Mouse (Mus musculus) mature B cell (primary cell): ENCODE data around the gene Spop.

Experiments
- in situ Hi-C: fragments of 300-500 bp; cut with MboI; formaldehyde crosslinking; loops from 2 replicates; pipeline ENCODE4 v1.14.3; 2019

Spop gene

DNA sequence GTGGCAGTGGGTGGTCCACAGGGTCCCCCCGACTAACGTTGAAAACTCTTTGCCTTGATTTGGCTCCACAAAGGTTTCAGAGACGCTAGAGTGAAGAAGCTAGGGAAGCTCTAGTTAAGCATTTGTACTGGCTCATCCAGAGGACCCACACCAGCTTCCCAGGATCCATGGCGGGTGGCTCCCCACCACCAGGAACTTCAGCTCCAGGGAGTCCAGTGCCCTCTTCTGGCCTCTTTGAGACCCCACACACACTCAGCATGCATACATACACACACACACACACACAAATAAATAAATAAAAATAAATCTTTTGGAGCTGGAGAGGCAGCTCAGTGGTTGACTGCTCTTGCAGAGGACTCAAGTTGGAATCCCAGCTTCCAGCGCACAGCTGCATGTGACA lies 84.0 kb downstream of the Spop start:
- in situ Hi-C loops = no loop called here

DNA sequence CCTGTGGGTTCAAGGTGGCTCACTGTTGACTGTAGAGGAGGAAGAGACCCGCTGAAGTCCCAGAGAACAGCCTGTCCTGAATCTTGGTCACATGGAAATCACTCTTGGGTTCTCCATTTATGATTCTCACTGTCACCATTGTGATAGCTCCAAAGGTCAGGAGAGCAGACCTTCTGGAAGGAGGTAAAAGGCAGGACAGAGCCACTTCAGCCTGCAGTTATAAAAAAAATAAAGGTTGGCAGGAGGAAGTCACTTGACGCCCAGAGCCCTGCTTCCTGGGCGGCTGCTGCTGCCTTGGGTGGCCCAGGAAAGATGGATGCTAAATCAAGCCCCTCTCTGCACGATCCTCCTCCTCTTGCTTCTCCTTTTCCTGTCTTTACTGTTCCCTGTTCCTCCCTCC lies 86.5 kb downstream of the Spop start:
- in situ Hi-C loops = loop anchor here (25.0 kb wide), 1 partner anchor 388 kb away; the partner anchor contains the start of gene Dlx3

DNA sequence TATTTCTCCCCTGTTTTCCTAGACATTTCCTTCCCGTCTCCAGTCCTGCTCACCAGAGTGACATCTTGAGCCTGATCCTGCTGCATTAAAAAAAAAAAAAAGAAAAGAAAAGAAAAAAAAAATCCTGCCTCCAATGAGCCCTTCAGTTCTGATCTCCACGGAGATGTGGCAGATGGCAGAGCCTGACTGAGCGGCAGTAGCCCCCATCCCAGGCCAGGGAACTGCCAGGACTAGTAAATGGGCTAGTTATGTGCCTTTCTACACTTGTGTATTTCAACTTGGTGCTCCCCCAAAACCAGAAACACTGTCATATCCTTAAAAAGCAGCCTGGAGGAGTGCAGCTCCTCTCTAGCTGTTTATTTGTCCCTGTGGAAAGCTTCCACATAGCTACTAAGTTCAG lies 87.0 kb downstream of the Spop start:
- in situ Hi-C loops = loop anchor here (25.0 kb wide), 1 partner anchor 389 kb away; the partner anchor contains the start of gene Dlx3

DNA sequence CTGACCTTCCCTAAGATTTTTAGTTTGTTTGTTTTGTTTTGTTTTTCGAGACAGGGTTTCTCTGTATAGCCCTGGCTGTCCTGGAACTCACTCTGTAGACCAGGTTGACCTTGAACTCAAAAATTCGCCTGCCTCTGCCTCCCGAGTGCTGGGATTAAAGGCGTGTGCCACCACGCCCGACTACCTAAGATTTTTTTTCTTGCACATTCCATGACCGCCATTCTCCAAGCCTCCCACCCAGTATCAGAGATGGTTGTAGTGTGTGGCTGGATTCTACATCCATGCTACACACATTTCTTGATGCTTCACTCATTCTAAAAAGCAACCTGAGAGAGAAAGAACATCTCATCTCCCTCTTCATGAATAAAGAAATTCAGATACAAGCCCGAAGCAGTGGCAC lies 87.9 kb downstream of the Spop start:
- in situ Hi-C loops = loop anchor here (25.0 kb wide), 1 partner anchor 390 kb away; the partner anchor contains the start of gene Dlx3

DNA sequence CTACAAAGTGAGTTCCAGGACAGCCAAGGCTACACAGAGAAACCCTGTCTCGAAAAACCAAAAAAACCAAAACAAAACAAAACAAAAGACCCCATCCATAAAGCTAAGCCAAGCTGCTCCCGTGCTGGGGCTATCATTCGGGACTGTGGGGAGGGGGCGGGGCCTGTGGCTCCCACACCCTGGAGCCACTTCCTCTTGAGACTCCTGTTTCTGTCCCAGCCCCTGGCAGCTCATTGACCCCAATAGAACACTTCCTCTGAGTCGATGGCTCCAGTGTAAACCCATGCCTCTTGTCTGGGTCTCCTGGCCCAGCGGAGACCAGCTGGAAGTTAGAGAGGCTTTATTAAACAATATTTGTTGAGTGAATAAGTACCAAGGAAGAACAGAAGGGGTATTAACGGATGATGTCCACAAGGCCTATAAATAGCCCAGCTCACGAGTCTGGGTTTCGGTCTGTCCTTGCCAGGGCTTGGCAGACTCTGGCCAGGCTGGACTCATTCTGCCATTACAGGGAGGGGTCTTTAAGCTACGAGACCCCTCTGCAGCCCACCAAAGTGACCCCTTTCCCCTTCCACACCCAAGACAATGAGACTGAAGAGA lies 89.8 kb downstream of the Spop start:
- in situ Hi-C loops = loop anchor here (25.0 kb wide), 1 partner anchor 391 kb away; the partner anchor contains the start of gene Dlx3

DNA sequence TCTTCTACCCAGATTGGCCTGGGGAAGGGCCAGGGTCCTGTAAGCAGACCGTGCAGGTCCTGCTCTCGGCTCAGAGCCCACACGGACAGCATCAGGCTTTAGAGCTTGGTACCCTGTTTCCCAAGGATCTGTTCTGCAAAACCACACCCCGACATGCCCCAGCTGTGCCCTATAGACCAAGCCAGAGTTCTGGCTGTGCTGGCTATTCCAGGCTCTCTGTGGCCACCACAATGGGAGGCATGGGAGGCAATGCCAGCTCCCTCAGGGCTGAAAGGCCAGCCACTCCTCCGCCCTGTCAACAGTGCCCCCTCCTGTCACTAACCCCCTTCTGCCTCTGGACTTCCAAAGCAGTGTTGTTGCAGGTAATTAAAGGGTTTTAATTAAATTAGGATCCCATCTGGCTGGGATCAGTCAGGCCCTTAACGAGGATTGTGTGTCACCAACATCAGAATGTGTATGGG lies 90.4 kb downstream of the Spop start:
- in situ Hi-C loops = loop anchor here (25.0 kb wide), 1 partner anchor 392 kb away; the partner anchor contains the start of gene Dlx3

DNA sequence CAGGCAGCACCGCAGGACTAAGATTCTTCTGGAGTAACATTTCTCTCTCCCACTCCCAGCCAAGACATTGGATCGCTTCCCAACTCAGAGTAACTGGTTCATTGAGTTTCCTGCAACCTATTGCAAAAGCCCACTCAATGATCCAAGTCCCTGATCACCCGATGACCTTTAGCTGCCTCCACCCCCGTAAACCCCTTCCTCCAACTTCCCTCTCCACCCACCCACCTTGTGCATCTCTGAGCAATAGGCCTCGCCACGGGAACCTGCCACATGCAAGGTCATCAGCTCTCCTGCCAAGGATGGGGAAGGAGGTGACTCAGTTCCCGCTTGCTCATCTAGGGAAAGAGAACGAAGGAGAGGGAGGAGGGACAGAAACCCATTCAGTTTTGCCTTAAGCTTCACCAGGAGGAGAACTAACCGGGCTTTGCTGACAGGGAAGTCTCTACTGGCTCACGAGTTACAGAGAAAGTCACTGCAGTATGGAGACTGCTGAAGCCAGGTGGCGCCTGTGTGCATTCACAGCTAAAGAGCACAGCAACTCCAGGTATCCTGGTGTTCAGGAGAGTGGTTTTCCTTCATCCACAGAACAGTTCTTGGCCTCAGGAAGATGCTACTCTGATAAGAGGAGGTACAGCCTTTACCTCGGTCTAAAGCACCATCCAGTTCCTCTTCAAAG lies 93.3 kb downstream of the Spop start:
- in situ Hi-C loops = loop anchor here (25.0 kb wide), 1 partner anchor 395 kb away; the partner anchor contains the start of gene Dlx3

DNA sequence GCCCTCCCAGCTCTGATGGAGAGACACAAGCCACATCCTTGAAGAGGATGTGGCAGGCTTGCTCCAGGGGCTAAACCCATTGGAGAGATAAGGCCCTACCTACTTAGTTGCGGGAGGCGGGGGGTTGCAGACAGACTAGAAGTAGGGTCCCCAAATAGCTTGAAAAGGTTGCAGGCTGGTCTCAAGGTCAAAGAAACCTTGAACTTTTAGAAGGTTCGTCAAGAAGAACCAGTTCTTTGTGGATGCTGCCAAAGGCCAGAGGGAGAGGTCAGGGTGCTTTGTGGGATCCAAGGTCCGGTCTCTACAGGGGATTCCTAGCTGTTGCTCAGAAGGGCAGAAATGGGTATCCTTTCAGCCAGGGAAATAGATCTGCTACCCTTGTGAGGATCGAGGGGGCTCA lies 93.9 kb downstream of the Spop start:
- in situ Hi-C loops = loop anchor here (25.0 kb wide), 1 partner anchor 395 kb away; the partner anchor contains the start of gene Dlx3

DNA sequence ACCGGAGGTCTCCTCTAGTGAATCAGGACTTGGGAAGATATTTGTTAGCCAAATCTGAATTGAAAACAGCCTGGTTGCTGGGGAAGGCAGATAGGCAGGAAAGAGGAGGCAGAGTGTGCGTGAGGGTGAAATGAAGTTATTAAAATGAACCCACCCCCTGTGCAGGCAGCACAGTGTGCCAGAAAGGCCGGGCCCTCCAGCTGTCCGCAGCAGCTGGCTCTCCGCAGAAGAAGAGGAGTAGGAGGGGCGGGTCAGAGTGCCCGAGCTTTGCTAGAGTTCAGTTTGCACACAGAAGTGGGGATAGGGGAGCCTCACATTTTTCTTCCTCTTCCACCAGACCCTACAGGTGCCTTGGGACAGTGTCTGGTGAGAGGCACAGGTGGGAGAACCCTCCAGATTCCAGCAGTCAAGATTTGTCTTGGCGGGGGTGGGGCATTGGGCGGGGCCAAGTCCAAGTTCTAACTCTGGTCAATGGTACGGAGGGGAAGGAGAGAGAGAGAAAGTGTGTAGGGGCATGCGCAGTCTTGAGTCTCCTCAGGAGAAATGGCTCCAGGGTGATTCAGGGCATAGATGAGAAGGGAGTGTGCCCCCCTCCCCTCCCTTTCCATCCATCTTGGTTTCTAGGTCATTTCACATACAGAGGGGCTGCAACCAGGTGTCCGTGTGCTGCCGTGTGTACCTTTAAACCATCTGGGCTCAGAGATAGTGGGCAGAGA lies 94.5 kb downstream of the Spop start:
- in situ Hi-C loops = loop anchor here (25.0 kb wide), 1 partner anchor 396 kb away; the partner anchor contains the start of gene Dlx3

DNA sequence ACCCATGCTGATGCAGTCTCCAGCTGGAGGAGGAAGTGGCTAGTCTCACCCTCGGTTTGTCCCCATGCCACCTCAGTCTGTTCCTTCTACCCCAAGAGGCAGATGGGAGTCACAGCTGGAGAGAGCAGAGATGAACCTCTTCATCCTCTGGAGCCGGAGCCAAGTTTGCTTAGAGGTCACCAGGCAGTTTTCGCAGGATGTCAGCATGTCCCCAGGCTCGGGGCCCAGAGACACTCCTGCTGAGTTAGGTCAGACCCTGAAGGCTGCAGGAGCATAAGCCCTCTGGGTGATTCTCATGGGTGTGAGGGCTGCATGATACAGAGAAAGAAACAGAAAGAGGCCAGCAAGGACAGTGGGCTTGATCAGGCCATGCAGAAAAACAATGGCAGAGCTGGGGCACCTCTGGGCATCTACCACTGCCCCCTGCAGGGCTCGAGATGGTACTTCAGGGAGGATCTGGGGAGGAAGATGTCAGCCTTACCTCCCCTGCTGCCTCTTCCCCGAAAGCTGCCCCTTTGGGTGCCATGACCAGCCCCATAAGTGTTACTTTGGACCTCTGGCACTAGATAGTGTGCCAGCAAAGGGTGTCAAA lies 95.3 kb downstream of the Spop start:
- in situ Hi-C loops = loop anchor here (25.0 kb wide), 1 partner anchor 397 kb away; the partner anchor contains the start of gene Dlx3

DNA sequence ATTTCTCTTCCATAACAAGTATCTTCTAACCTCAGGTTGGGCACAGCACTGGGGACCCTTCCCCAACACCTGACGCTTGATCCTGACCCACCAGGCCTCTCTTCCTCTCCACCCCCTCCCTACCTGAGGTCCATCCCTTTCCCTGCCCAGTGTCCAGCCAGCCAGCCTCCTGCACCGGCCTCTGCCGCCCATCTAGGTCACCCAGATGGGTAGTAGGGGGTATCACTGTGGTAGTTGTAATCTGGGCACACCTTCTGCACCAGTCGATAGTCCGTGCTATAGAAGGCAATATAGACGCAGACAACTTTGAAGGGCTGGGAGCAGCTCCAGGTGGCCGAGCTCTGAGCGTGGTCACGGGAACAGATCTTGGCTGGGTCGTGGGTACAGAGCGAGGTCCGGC lies 96.8 kb downstream of the Spop start:
- in situ Hi-C loops = loop anchor here (25.0 kb wide), 1 partner anchor 398 kb away; the partner anchor contains the start of gene Dlx3

DNA sequence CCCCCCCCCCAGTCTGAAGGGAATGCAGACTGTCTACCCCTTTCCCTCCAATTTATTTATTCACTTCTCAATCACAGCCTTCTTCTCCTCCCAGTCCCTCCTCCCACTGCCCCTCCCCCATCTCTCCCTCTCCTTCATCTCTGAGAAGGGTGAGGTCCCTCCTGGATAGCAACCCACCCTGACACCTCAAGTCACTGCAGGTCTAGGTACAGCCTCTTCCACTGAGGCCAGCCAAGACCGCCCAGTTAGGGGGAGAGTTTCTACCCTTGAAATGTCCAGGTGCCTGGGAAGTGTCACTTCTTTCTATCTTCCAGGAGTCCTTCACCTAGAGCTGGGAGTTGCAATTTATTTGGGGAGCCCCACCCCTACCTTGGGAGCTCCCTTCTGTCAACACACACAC lies 98.0 kb downstream of the Spop start:
- in situ Hi-C loops = loop anchor here (25.0 kb wide), 1 partner anchor 400 kb away; the partner anchor contains the start of gene Dlx3

DNA sequence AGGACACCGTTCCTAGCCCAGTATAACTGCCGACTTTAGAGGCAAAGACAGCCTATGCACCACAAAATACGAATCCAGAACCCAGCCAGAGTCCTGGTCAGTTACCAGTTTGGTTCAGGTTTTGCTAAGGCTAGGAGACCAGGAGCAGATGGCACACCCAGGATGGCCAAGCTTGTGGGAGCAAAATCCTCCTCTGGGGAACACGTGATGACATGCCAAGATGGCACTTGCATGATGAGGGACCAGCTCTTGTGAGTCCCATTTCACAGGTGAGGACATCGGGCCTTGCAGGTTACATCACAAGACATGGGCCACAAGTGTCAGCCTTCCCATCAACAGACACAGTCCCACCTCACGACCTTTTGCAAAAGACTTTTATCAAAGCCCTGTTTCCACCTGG lies 98.5 kb downstream of the Spop start:
- in situ Hi-C loops = loop anchor here (25.0 kb wide), 1 partner anchor 400 kb away; the partner anchor contains the start of gene Dlx3

DNA sequence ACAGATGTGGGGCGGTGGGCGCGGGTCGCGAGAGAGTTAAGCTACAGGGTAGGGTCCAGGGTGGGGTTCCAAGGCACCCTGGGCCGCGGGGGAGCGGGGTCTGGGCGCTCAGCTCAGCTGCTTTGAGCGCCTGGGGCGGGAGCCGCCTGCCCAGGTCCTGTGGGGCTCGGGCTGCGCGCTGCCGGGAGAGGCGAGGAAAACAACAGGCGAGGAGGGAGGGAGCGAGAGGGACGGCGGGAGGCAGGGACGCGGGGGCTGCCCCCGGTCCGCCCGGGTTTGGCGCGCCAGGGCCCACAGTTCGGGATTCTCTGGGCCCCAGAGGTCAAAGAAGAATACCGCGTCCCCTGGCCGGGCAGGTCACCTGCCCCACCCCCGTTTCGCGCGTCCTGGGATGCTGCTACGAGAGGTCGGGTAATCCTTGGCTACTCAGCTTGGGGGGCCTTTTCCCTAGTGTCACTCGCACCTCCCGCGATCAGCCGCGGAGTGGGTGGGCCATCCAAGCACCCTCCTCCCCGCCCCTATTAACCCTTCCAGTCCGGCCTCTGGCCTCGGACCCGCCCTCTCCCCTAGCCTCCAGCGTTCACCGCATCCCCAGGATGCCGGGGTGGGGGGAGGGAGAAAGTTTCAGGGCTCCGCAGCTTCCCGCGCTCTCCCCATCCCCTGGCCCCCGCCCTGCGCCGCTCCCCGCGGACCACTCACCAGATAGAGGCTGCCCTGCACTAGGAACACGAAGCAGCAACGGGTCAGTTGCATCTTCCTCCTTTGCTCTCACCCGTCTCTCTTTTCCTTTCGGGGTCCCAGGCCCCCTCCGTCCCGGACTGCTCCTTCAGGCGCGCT lies 99.8 kb downstream of the Spop start:
- in situ Hi-C loops = loop anchor here (25.0 kb wide), 1 partner anchor 401 kb away; the partner anchor contains the start of gene Dlx3

DNA sequence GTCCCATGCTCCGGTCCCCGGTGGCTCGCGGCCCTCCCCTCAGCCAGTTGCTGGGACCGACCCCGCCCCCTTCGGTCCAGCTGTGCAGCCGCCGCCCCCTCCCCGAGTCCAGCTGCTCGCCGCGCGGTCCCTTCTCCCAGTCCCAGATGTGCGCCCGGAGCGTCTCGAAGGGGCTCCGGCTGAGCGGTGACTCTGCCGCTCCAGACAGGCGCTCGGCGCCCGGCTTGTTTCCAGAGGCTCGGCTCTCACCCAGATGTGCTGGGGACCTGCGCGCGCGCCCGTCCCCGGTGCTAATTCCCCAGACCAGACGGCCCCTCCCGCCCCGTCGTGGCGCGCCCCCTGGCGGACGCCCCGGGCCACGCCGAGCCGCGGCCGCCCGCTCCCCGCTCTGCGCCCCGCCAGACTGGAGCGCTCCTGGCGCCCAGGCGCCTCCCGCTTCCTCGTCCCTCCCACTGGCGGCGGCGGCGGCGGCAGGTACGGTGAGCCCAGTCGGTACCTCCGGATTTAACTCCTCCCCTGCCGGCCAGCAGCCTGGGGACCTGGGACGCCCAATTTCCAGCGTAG lies 100.5 kb downstream of the Spop start, which contains the start of gene Nxph3:
TSS of gene Nxph3 (minus strand) at position 273 of the 564 bp plus-strand sequence.
- in situ Hi-C loops = loop anchor here (25.0 kb wide), 1 partner anchor 402 kb away; the partner anchor contains the start of gene Dlx3

DNA sequence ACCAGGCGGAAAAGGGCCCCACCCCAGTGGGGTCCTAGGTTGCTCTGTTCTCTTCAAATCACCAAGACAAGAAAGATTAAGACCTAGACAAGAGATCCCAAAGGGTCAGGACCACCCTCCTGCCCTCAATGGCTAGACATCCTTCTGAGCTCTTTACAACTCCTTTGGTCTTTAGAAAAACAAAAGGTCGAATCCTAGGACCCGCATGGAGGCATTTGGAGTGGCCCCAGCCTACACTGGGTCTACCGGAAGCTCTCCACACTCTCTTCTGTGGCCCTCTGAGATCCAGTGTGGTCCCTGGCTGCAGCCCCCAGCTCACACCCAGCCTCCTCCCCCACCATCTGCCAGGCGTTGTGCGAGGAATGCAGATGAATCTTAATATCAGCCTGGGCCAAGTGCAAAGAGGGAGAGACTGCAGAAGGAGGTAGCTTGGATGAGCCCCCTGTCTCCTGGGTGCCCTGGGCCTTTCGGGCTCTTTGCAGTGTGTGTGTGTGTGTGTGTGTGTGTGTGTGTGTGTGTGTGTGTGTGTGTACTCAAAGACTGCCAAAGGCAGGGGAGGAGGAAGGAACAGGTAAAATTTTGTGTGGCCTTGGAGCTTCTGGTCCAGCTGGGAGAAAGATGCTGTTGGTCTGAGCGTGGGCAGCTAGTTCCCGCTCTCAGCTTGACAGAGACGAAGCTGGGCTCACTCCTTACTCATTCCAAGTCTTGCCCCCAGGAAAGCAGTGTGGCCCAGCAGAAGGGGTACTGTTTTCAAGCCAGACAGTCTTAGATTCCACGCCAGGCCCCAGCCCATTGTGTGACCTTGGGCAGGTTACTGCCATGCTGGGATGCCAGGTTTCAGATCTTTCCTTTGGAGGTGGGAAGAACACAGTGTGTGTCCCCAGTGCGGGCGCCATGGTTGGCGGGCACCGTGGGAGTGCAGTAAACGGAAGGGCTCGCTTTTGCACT lies 101.8 kb downstream of the Spop start:
- in situ Hi-C loops = loop anchor here (25.0 kb wide), 1 partner anchor 403 kb away; the partner anchor contains the start of gene Dlx3

DNA sequence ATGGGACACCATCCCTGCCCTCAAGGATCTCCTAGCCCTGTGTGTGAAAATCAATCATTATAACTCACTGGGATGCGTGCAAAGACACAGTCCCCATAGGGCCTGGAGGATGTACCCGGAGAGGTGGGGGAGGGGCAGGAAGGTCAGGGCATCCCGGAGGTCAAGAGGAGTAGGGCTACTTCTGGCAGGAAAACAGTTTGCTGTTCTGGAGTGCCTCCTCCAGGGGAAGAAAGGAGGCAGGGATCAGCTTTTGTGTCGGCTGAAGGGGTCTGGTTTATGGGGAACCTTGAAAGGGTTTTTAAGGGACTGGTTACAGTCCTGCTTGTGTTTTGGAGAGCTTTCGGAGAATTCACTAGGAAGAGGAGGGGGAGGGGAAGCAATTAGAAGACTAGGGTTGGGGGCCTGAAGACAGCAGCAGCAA lies 102.6 kb downstream of the Spop start:
- in situ Hi-C loops = loop anchor here (25.0 kb wide), 1 partner anchor 404 kb away; the partner anchor contains the start of gene Dlx3

DNA sequence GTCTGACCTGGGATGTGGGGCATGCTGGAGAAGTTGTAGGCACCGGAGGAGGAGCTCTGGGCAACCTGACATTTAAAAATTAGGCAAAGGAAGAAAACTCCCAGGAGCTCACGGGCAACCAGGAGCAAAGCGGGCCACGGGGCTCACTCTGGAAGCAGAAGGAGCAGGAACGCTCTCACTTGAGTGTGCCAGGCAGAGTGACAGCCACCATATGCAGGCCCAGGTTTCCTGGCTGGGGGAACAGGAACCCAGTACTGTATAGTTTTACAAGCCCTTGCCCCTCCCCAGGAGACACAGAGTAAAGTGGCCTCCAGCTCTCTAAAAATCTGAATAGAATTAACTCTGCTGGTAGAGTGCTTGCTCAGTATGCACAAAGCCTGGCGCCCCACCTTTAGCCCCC lies 103.3 kb downstream of the Spop start:
- in situ Hi-C loops = loop anchor here (25.0 kb wide), 1 partner anchor 405 kb away; the partner anchor contains the start of gene Dlx3

DNA sequence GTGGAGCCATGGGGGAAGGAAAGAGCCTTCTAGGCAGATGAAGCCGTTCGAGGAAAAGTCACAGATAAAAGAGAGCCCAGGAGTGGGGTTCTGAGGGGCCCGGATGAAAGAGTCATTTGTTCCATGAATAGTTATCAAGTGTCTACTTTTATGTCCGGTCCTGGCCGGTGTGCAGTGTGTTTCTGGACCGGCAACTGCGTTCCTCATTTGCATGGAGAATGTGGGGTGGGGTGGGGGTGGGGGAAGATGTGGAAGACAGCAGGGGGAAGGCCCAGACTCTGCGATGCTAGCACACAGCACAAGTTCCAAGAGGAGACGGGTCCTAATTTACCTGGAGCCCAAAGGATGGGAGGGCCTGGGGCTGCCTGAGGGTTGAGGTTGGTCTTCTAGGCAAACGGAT lies 105.4 kb downstream of the Spop start:
- in situ Hi-C loops = loop anchor here (25.0 kb wide), 1 partner anchor 407 kb away; the partner anchor contains the start of gene Dlx3
